Mouse (Mus musculus): ENCODE results near the gene Gm4133. TPM values are rescaled to one million over a fixed set of nuclear protein-coding genes. Genes with fewer than 3 reads are reported as not detected.
"Not testable (repeated sequence)": the region's sequence is repeated elsewhere in the genome, so short reads cannot be mapped to it uniquely, and the experiment has no call there.

Gm4133 gene
- total RNA-seq (2021), result not detected

GRCm38 (mm10) chr7:20333965-20334364, at the start of gene Gm4133:
TSS of gene Gm4133 (minus strand) at chr7:20334065.
- intact Hi-C loops (cut with DNase I); DNase-seq: not testable (repeated sequence)

DNA sequence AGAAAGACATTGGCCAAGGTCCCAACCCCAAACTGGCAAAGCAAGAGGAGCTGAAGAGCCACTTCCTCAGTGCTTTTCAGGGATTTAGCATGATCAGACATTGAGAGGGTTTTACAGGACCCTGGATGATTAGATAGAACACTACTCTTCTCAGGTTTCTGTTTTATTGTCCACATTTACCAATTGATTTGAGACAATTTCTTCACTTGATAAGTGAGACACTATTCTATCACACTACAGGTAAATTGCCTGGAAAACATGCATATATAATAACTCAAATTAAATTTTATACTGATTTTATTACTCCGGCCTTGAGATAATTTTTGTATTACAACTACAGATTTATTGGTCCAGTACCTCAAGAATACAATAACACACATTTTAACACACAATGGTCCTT, 41.4 kb upstream of the Gm4133 start, which contains the start of gene Gm5728:
TSS of gene Gm5728 (minus strand) at position 101 of the 400 bp plus-strand sequence.
- intact Hi-C loops (cut with DNase I); DNase-seq: not testable (repeated sequence)

Other genes with a start within 250 kb of the Gm4133 start
- not detected for gene Vmn1r91, start 234.4 kb downstream of the Gm4133 start, total RNA-seq (2021)
- not detected for gene Gm16442, start 211.5 kb downstream of the Gm4133 start, total RNA-seq (2021)
- gene Vmn1r93, start 195.0 kb downstream of the Gm4133 start, total RNA-seq (2021), result not detected
- gene Vmn1r94, start 165.7 kb downstream of the Gm4133 start, total RNA-seq (2021), result not detected
- not detected for gene Vmn1r95, start 140.4 kb downstream of the Gm4133 start, total RNA-seq (2021)
- gene Gm6164, start 128.5 kb downstream of the Gm4133 start, total RNA-seq (2021), result not detected
- not detected for gene Gm4498, start 100.2 kb downstream of the Gm4133 start, total RNA-seq (2021)
- gene Gm5890, start 71.2 kb downstream of the Gm4133 start, total RNA-seq (2021), result not detected
- not detected for gene Gm5728, start 41.3 kb upstream of the Gm4133 start, total RNA-seq (2021)
- not detected for gene Vmn1r100, start 83.9 kb upstream of the Gm4133 start, total RNA-seq (2021)
- gene Vmn1r101, start 108.5 kb upstream of the Gm4133 start, total RNA-seq (2021), result not detected
- not detected for gene Gm10670, start 140.9 kb upstream of the Gm4133 start, total RNA-seq (2021)
- gene Vmn1r103, start 176.5 kb upstream of the Gm4133 start, total RNA-seq (2021), result not detected
- gene Vmn1r104, start 199.8 kb upstream of the Gm4133 start, total RNA-seq (2021), result not detected
- gene Gm5726, start 211.7 kb upstream of the Gm4133 start, total RNA-seq (2021), result not detected
- gene Gm4141, start 242.2 kb upstream of the Gm4133 start, total RNA-seq (2021), result not detected

Data from left cerebral cortex, postnatal 4 days (tissue).